Mouse (Mus musculus) MEL (cell line): ENCODE measurements at regions not wholly inside any gene's neighbourhood (a gene's known extent, or its start where the extent isn't known, plus 50 kb on each side); places are given as distances from the start of the nearest gene placed in this dataset.

ENCODE experiments used
- CHD2 ChIP-seq: IDR thresholded peaks from 2 replicates; pipeline ENCODE4 v1.6.1; 2011; ENCODE audit warnings: low read length, improper control_type of control experiment
- ETS1 ChIP-seq: IDR thresholded peaks from 2 replicates; pipeline ENCODE4 v1.6.1; 2012; ENCODE audit warnings: low read depth, mild to moderate bottlenecking, inconsistent platforms, low read length, improper control_type of control experiment, moderate library complexity
- MAX ChIP-seq: IDR thresholded peaks from 2 replicates; pipeline ENCODE4 v1.6.1; 2011; ENCODE audit warnings: low read length, improper control_type of control experiment
- POLR2A ChIP-seq, 2 experiments: IDR thresholded peaks; 2 replicates each; pipeline ENCODE4 v1.6.1; 2011 to 2012; ENCODE audit warnings: low read length in 2 of 2, mild to moderate bottlenecking in 2 of 2, control low read depth in 1 of 2, improper control_type of control experiment in 1 of 2, low read depth in 1 of 2, moderate library complexity in 1 of 2; ENCODE audit not compliant: control insufficient read depth in 1 of 2, insufficient read depth in 1 of 2, poor library complexity in 1 of 2
- UBTF ChIP-seq: IDR thresholded peaks from 2 replicates; pipeline ENCODE4 v1.6.1; 2012; ENCODE audit warnings: low read depth, mild to moderate bottlenecking, inconsistent platforms, low read length, improper control_type of control experiment, moderate library complexity, borderline replicate concordance; ENCODE audit not compliant: insufficient read depth

GRCm38 (mm10) chr3:64901317-64901892 is 56.8 kb upstream of the Vmn2r7 start:
- TF ChIP-seq UBTF (no peak), MAX (no peak), ETS1 (no peak), CHD2 (no peak), POLR2A (IDR thresholded peaks at IDR 0.05; ENCODE audit: control insufficient read depth in 1 of 2, insufficient read depth in 1 of 2, low read depth in 1 of 2, low read length in 2 of 2, poor library complexity in 1 of 2) (no peak)
